Mouse (Mus musculus): ENCODE data around the gene Hivep2. TPM values are rescaled to one million over a fixed set of nuclear protein-coding genes. Genes with fewer than 3 reads are reported as not detected.

Gene Hivep2
- polyA plus RNA-seq, 1 experiment from 2014 or later: 4.7 TPM

GRCm38 (mm10) chr10:14107980-14108671 is 142.3 kb downstream of the Hivep2 start:
- Histone ChIP-seq H3K27ac (ENCODE audit: low read length) (no peak overlapping the region), H3K4me3 (ENCODE audit: low read length) (no peak overlapping the region), H3K36me3 (ENCODE audit: control insufficient read depth, insufficient read depth, low read length) (no peaks in the 10 kb centered on the region), H3K9ac (ENCODE audit: low read length) (no peak overlapping the region), H3K4me1 (replicated peaks; ENCODE audit: control insufficient read depth, insufficient read depth, low read length) (peaks cover 3% of the 10 kb centered on the region; the same call in 1 of the 2 replicates), H3K4me2 (ENCODE audit: low read depth, low read length) (no peak overlapping the region), H3K9me3 (ENCODE audit: control insufficient read depth, low read length) (no peaks in the 10 kb centered on the region), H3K27me3 (ENCODE audit: control insufficient read depth, insufficient read depth, low read depth, low read length) (no peaks in the 10 kb centered on the region)
- 13% methylated on average over 7 of the region's 7 CpGs for WGBS
- ATAC-seq (ENCODE audit: low read depth): no peak

- Histone ChIP-seq H3K4me2 (ENCODE audit: low read depth, low read length) (no peak overlapping the region), H3K27ac (ENCODE audit: low read length) (no peak overlapping the region), H3K9ac (ENCODE audit: low read length) (no peak overlapping the region), H3K27me3 (ENCODE audit: control insufficient read depth, insufficient read depth, low read depth, low read length) (no peaks in the 10 kb centered on the region), H3K36me3 (ENCODE audit: control insufficient read depth, insufficient read depth, low read length) (no peaks in the 10 kb centered on the region), H3K9me3 (ENCODE audit: control insufficient read depth, low read length) (no peaks in the 10 kb centered on the region), H3K4me1 (replicated peaks; ENCODE audit: control insufficient read depth, insufficient read depth, low read length) (no peaks in the 10 kb centered on the region), H3K4me3 (ENCODE audit: low read length) (no peak overlapping the region)
- ATAC-seq (ENCODE audit: low read depth): no peak
- 53% methylated on average over 4 of the region's 4 CpGs for WGBS
Observed at GRCm38 (mm10) chr10:14115846-14116245, 150.0 kb downstream of the Hivep2 start.

- 68% methylated on average over 5 of the region's 5 CpGs for WGBS
- Histone ChIP-seq H3K9me3 (ENCODE audit: control insufficient read depth, low read length) (no peaks in the 10 kb centered on the region), H3K9ac (ENCODE audit: low read length) (no peak overlapping the region), H3K27ac (ENCODE audit: low read length) (no peak overlapping the region), H3K4me2 (ENCODE audit: low read depth, low read length) (no peak overlapping the region), H3K36me3 (ENCODE audit: control insufficient read depth, insufficient read depth, low read length) (no peaks in the 10 kb centered on the region), H3K4me1 (replicated peaks; ENCODE audit: control insufficient read depth, insufficient read depth, low read length) (no peaks in the 10 kb centered on the region), H3K4me3 (ENCODE audit: low read length) (no peak overlapping the region), H3K27me3 (ENCODE audit: control insufficient read depth, insufficient read depth, low read depth, low read length) (no peaks in the 10 kb centered on the region)
- ATAC-seq (ENCODE audit: low read depth): no peak
Observed at GRCm38 (mm10) chr10:14116978-14117377, 151.1 kb downstream of the Hivep2 start.

- no peak overlapping the region for H3K4me3 ChIP-seq (ENCODE audit: low read length)
- H3K27ac ChIP-seq (ENCODE audit: low read length): no peak overlapping the region
- 84% methylated on average over 5 of the region's 5 CpGs for WGBS
- no peak overlapping the region for H3K9ac ChIP-seq (ENCODE audit: low read length)
- no peaks in the 10 kb centered on the region for H3K36me3 ChIP-seq (ENCODE audit: control insufficient read depth, insufficient read depth, low read length)
- no peaks in the 10 kb centered on the region for H3K4me1 ChIP-seq (replicated peaks; ENCODE audit: control insufficient read depth, insufficient read depth, low read length)
- ATAC-seq (ENCODE audit: low read depth): no peak
- H3K4me2 ChIP-seq (ENCODE audit: low read depth, low read length): no peak overlapping the region
- H3K27me3 ChIP-seq (ENCODE audit: control insufficient read depth, insufficient read depth, low read depth, low read length): no peaks in the 10 kb centered on the region
- H3K9me3 ChIP-seq (ENCODE audit: control insufficient read depth, low read length): no peaks in the 10 kb centered on the region
Observed at GRCm38 (mm10) chr10:14119201-14119600, 153.3 kb downstream of the Hivep2 start.

- ATAC-seq (ENCODE audit: low read depth): no peak
- H3K27ac ChIP-seq (ENCODE audit: low read length): no peak overlapping the region
- H3K4me2 ChIP-seq (ENCODE audit: low read depth, low read length): no peak overlapping the region
- no peaks in the 10 kb centered on the region for H3K4me1 ChIP-seq (replicated peaks; ENCODE audit: control insufficient read depth, insufficient read depth, low read length)
- H3K4me3 ChIP-seq (ENCODE audit: low read length): no peak overlapping the region
- no peaks in the 10 kb centered on the region for H3K36me3 ChIP-seq (ENCODE audit: control insufficient read depth, insufficient read depth, low read length)
- H3K9me3 ChIP-seq (ENCODE audit: control insufficient read depth, low read length): no peaks in the 10 kb centered on the region
- no peaks in the 10 kb centered on the region for H3K27me3 ChIP-seq (ENCODE audit: control insufficient read depth, insufficient read depth, low read depth, low read length)
- H3K9ac ChIP-seq (ENCODE audit: low read length): no peak overlapping the region
- 81% methylated on average over 3 of the region's 3 CpGs for WGBS
Observed at GRCm38 (mm10) chr10:14120512-14120911, 154.6 kb downstream of the Hivep2 start.

- Histone ChIP-seq H3K4me1 (replicated peaks; ENCODE audit: control insufficient read depth, insufficient read depth, low read length) (no peaks in the 10 kb centered on the region), H3K27me3 (ENCODE audit: control insufficient read depth, insufficient read depth, low read depth, low read length) (no peaks in the 10 kb centered on the region), H3K27ac (ENCODE audit: low read length) (no peak overlapping the region), H3K9me3 (ENCODE audit: control insufficient read depth, low read length) (no peaks in the 10 kb centered on the region), H3K4me2 (ENCODE audit: low read depth, low read length) (no peak overlapping the region), H3K36me3 (ENCODE audit: control insufficient read depth, insufficient read depth, low read length) (peaks cover 11% of the 10 kb centered on the region), H3K9ac (ENCODE audit: low read length) (no peak overlapping the region), H3K4me3 (ENCODE audit: low read length) (no peak overlapping the region)
- no peak for ATAC-seq (ENCODE audit: low read depth)
- WGBS: 87% methylated on average over 12 of the region's 12 CpGs
Observed at GRCm38 (mm10) chr10:14127826-14128225, 162.0 kb downstream of the Hivep2 start.

- 87% methylated on average over 8 of the region's 8 CpGs for WGBS
- Histone ChIP-seq H3K36me3 (ENCODE audit: control insufficient read depth, insufficient read depth, low read length) (peaks cover 11% of the 10 kb centered on the region), H3K4me2 (ENCODE audit: low read depth, low read length) (no peak overlapping the region), H3K9ac (ENCODE audit: low read length) (no peak overlapping the region), H3K27me3 (ENCODE audit: control insufficient read depth, insufficient read depth, low read depth, low read length) (no peaks in the 10 kb centered on the region), H3K9me3 (ENCODE audit: control insufficient read depth, low read length) (no peaks in the 10 kb centered on the region), H3K4me3 (ENCODE audit: low read length) (no peak overlapping the region), H3K4me1 (replicated peaks; ENCODE audit: control insufficient read depth, insufficient read depth, low read length) (no peaks in the 10 kb centered on the region), H3K27ac (ENCODE audit: low read length) (no peak overlapping the region)
- ATAC-seq (ENCODE audit: low read depth): no peak
Observed at GRCm38 (mm10) chr10:14130270-14130669, 164.4 kb downstream of the Hivep2 start.

GRCm38 (mm10) chr10:14131307-14131706 is 165.4 kb downstream of the Hivep2 start:
- peaks cover 11% of the 10 kb centered on the region for H3K36me3 ChIP-seq (ENCODE audit: control insufficient read depth, insufficient read depth, low read length)
- WGBS: 96% methylated on average over 13 of the region's 13 CpGs

GRCm38 (mm10) chr10:14132061-14132460 is 166.2 kb downstream of the Hivep2 start:
- no peak for ATAC-seq (ENCODE audit: low read depth)
- WGBS: 90% methylated on average over 17 of the region's 17 CpGs

More at GRCm38 (mm10) chr10:14131307-14131706, 165.4 kb downstream of the Hivep2 start:
- H3K4me1 ChIP-seq (replicated peaks; ENCODE audit: control insufficient read depth, insufficient read depth, low read length): no peaks in the 10 kb centered on the region
- H3K27me3 ChIP-seq (ENCODE audit: control insufficient read depth, insufficient read depth, low read depth, low read length): no peaks in the 10 kb centered on the region
- ATAC-seq (ENCODE audit: low read depth): no peak
- H3K27ac ChIP-seq (ENCODE audit: low read length): no peak overlapping the region
- no peak overlapping the region for H3K9ac ChIP-seq (ENCODE audit: low read length)
- H3K4me2 ChIP-seq (ENCODE audit: low read depth, low read length): no peak overlapping the region
- no peak overlapping the region for H3K4me3 ChIP-seq (ENCODE audit: low read length)
- H3K9me3 ChIP-seq (ENCODE audit: control insufficient read depth, low read length): no peaks in the 10 kb centered on the region

More at GRCm38 (mm10) chr10:14132061-14132460, 166.2 kb downstream of the Hivep2 start:
- Histone ChIP-seq H3K4me2 (ENCODE audit: low read depth, low read length) (no peak overlapping the region), H3K4me3 (ENCODE audit: low read length) (no peak overlapping the region), H3K27ac (ENCODE audit: low read length) (no peak overlapping the region), H3K27me3 (ENCODE audit: control insufficient read depth, insufficient read depth, low read depth, low read length) (no peaks in the 10 kb centered on the region), H3K4me1 (replicated peaks; ENCODE audit: control insufficient read depth, insufficient read depth, low read length) (no peaks in the 10 kb centered on the region), H3K9me3 (ENCODE audit: control insufficient read depth, low read length) (no peaks in the 10 kb centered on the region), H3K9ac (ENCODE audit: low read length) (no peak overlapping the region), H3K36me3 (ENCODE audit: control insufficient read depth, insufficient read depth, low read length) (peaks cover 11% of the 10 kb centered on the region)

Measured in lung, embryonic 16.5 days (tissue).